Mouse (Mus musculus) MEL (cell line): Measurements from ENCODE around the gene Usp54.

Experiments used
- CTCF ChIP-seq, 3 experiments: IDR thresholded peaks in 2 of 3; conservative IDR thresholded peaks in 1 of 3; 2 replicates each; pipeline ENCODE4 v1.5.1; 2011 to 2012; ENCODE audit warnings: low read length in 3 of 3, low read depth in 2 of 3, mild to moderate bottlenecking in 2 of 3, improper control_type of control experiment in 1 of 3, inconsistent platforms in 1 of 3, mixed read lengths in 1 of 3, moderate library complexity in 1 of 3; ENCODE audit not compliant: control insufficient read depth in 1 of 3, insufficient read depth in 1 of 3, poor library complexity in 1 of 3, severe bottlenecking in 1 of 3
- EP300 ChIP-seq, 2 experiments: IDR thresholded peaks; 2 replicates each; pipeline ENCODE4 v1.6.1; 2011; ENCODE audit warnings: improper control_type of control experiment in 2 of 2, low read length in 2 of 2, low read depth in 1 of 2, mild to moderate bottlenecking in 1 of 2
- GATA1 ChIP-seq: IDR thresholded peaks from 2 replicates; pipeline ENCODE4 v1.6.1; 2011; ENCODE audit warnings: low read depth, low read length, improper control_type of control experiment
- HCFC1 ChIP-seq: IDR thresholded peaks from 2 replicates; pipeline ENCODE4 v1.6.1; 2012; ENCODE audit warnings: low read depth, mild to moderate bottlenecking, inconsistent platforms, low read length, improper control_type of control experiment, moderate library complexity
- KAT2A ChIP-seq: conservative IDR thresholded peaks from 2 replicates; pipeline ENCODE4 v1.6.1; 2012; ENCODE audit warnings: low read depth, low read length, improper control_type of control experiment, inconsistent platforms
- MAFK ChIP-seq: IDR thresholded peaks from 2 replicates; pipeline ENCODE4 v1.6.1; 2011; ENCODE audit warnings: low read depth, mild to moderate bottlenecking, low read length, improper control_type of control experiment, borderline replicate concordance
- MYC ChIP-seq: IDR thresholded peaks from 2 replicates; pipeline ENCODE4 v1.6.1; 2011; ENCODE audit warnings: low read depth, mild to moderate bottlenecking, low read length, improper control_type of control experiment, moderate library complexity
- TCF12 ChIP-seq: IDR thresholded peaks from 2 replicates; pipeline ENCODE4 v1.6.1; 2014; ENCODE audit warnings: low read depth, mild to moderate bottlenecking, inconsistent platforms, low read length, improper control_type of control experiment, moderate library complexity
- UBTF ChIP-seq: IDR thresholded peaks from 2 replicates; pipeline ENCODE4 v1.6.1; 2012; ENCODE audit warnings: low read depth, mild to moderate bottlenecking, inconsistent platforms, low read length, improper control_type of control experiment, moderate library complexity, borderline replicate concordance; ENCODE audit not compliant: insufficient read depth
- ZC3H11A ChIP-seq: IDR thresholded peaks from 2 replicates; pipeline ENCODE4 v1.6.1; 2012; ENCODE audit warnings: low read depth, mild to moderate bottlenecking, inconsistent platforms, low read length, improper control_type of control experiment

- TF ChIP-seq ZC3H11A = no peak
- no peak for TF ChIP-seq MYC
- TF ChIP-seq TCF12 = no peak
- no peak for TF ChIP-seq GATA1
- no peak for TF ChIP-seq UBTF
- TF ChIP-seq MAFK = no peak
- no peak for TF ChIP-seq EP300 (IDR thresholded peaks at IDR 0.05; ENCODE audit: low read depth in 1 of 2, low read length in 2 of 2)
- no peak for TF ChIP-seq CTCF (IDR thresholded peaks at IDR 0.05 in 2 of 3, conservative IDR thresholded peaks at IDR 0.05 in 1 of 3; ENCODE audit: control insufficient read depth in 1 of 3, insufficient read depth in 1 of 3, low read depth in 2 of 3, low read length in 3 of 3, poor library complexity in 1 of 3, severe bottlenecking in 1 of 3)
- no peak for TF ChIP-seq HCFC1
- no peak for TF ChIP-seq KAT2A
These were observed 21.9 kb upstream of the Usp54 start for GRCm38 (mm10) chr14:20662740-20663139.
